Mouse (Mus musculus) brain, embryonic 14.5 days (tissue): ENCODE measurements around the gene Mfn2.

Source experiments
- CTCF ChIP-seq: fragments of 200-500 bp; IDR thresholded peaks from 2 replicates; pipeline ENCODE4 v1.5.1; 2012; ENCODE audit warnings: inconsistent platforms, mild to moderate bottlenecking, moderate library complexity, borderline replicate concordance; ENCODE audit not compliant: insufficient read depth, insufficient read length; ENCODE audit errors: extremely low read depth
- POLR2A ChIP-seq: fragments of 200-500 bp; IDR thresholded peaks from 2 replicates; pipeline ENCODE4 v1.6.1; 2012; ENCODE audit warnings: mild to moderate bottlenecking, inconsistent platforms, borderline replicate concordance; ENCODE audit not compliant: poor library complexity, insufficient read depth, insufficient read length, severe bottlenecking; ENCODE audit errors: extremely low read depth

- TF ChIP-seq POLR2A: no peak
- no peak for TF ChIP-seq CTCF
Observed at GRCm38 (mm10) chr4:147842871-147843270, 61.6 kb downstream of the Mfn2 start.
